Mouse (Mus musculus) hindbrain, embryonic 15.5 days (tissue): Measurements from ENCODE around the gene Ptafr. TPM values are rescaled to one million over a fixed set of nuclear protein-coding genes. Genes with fewer than 3 reads are reported as not detected.

ENCODE experiments used
- ATAC-seq: fragments of 200-750 bp; cut with Nextera tagmentation; 2 replicates; pipeline ENCODE4 v1.8.0; 2017; ENCODE audit warnings: low read depth, moderate number of reproducible peaks, moderate TSS enrichment; ENCODE audit not compliant: low FRiP score
- H3K27ac ChIP-seq: fragments of 300-500 bp; sonication (generic); replicated peaks from 2 replicates; pipeline ENCODE4 v1.5.1; 2015; ENCODE audit warnings: mild to moderate bottlenecking, inconsistent platforms
- H3K27me3 ChIP-seq: fragments of 300-500 bp; sonication (generic); 2 replicates; pipeline ENCODE4 v1.6.1; 2015; ENCODE audit warnings: control low read depth, inconsistent platforms
- H3K36me3 ChIP-seq: fragments of 300-500 bp; sonication (generic); 2 replicates; pipeline ENCODE4 v1.6.1; 2015; ENCODE audit warnings: control low read depth, inconsistent platforms
- H3K4me1 ChIP-seq: fragments of 300-500 bp; sonication (generic); replicated peaks from 2 replicates; pipeline ENCODE4 v1.6.1; 2015; ENCODE audit warnings: control low read depth, inconsistent platforms
- H3K4me2 ChIP-seq: fragments of 300-500 bp; sonication (generic); 2 replicates; pipeline ENCODE4 v1.6.1; 2015; ENCODE audit warnings: moderate library complexity, mild to moderate bottlenecking, inconsistent platforms
- H3K4me3 ChIP-seq: fragments of 300-500 bp; sonication (generic); 2 replicates; pipeline ENCODE4 v1.5.1; 2015; ENCODE audit warnings: mild to moderate bottlenecking, inconsistent platforms
- H3K9ac ChIP-seq: fragments of 300-500 bp; sonication (generic); 2 replicates; pipeline ENCODE4 v1.6.1; 2015; ENCODE audit warnings: inconsistent platforms
- H3K9me3 ChIP-seq: fragments of 300-500 bp; sonication (generic); 2 replicates; pipeline ENCODE4 v1.6.1; 2016; ENCODE audit warnings: control low read depth, inconsistent platforms
- WGBS: fragments of 180-500 bp; shearing (Covaris S2); methylation state at CpG from one replicate; pipeline ENCODE4 v1.1.7; 2015; 5-methylcytosine and 5-hydroxymethylcytosine counted together
- polyA plus RNA-seq: library from polyadenylated mRNA; unstranded; fragments of >200 nt; fragmentation: Nextera tagmentation; extraction: Ambion mirVana; gene quantifications from 2 replicates; pipeline ENCODE4 v1.2.1, GENCODE M21; 2015

Gene Ptafr
- polyA plus RNA-seq, 1 experiment from 2014 or later, result 0.93 TPM

DNA sequence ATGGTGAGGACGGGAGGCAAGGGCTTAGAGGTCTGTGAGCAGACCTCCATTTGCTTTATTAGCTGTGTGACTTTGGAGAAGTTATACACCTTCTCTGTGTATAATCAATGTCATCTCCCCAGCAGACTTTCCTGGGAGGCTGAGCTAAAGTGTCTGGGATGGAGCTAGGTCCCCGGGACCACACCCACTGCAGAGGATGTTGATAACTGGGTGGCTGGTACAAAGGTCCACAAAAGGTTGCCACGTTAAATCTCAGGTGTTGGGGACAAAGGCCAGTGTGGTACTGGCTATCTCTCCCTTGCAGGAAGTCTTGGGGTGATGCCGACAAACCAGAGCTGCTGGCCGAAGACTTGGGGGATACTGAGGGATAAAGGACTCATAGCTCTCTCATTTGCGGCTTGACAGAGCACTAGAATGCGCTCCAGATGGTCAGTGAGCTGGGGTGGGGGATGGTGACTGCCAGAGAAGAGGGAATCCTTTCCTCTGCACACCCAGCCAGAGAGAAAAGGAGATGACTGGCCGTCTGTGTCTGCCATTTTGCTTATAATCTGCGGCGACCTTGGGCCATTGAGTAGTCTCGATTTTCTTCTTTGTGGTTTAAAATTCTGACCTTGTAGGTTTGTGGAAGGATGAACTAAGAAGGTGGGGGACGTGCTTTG is 1.4 kb downstream of the Ptafr start:
- no peaks in the 10 kb centered on the region for H3K9me3 ChIP-seq
- ATAC-seq, result no peak
- 78% methylated on average over 12 of the region's 12 CpGs for WGBS
- no peaks in the 10 kb centered on the region for H3K36me3 ChIP-seq
- H3K27ac ChIP-seq, result no peak overlapping the region
- no peaks in the 10 kb centered on the region for H3K27me3 ChIP-seq
- H3K4me3 ChIP-seq, result no peak overlapping the region
- H3K4me1 ChIP-seq, result no peaks in the 10 kb centered on the region
- no peak overlapping the region for H3K9ac ChIP-seq
- no peak overlapping the region for H3K4me2 ChIP-seq

DNA sequence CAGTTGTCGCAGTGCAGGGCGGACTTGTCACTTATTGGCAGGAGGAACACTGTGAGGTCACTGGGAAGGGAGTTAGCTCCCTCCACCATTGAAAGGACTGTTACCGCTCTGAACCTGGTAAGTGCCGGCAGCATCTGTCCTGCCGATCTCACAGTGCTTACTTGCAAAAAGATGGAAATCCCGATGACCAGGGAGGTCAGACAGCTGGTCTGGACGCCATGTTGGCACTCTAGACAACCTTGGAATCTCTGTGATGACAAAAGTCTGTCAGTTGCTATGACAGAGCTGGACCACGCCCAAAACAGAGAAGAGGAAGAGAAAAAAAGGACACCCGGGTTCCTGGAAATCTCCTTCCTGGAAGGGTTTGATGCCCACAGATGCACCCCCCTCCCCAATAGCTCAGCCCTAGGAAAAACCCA is 3.5 kb downstream of the Ptafr start:
- Histone ChIP-seq H3K4me3 (no peak overlapping the region), H3K27ac (no peak overlapping the region), H3K9me3 (no peaks in the 10 kb centered on the region), H3K4me2 (no peak overlapping the region), H3K9ac (no peak overlapping the region), H3K27me3 (no peaks in the 10 kb centered on the region), H3K4me1 (no peaks in the 10 kb centered on the region), H3K36me3 (no peaks in the 10 kb centered on the region)
- WGBS, result 75% methylated on average over 9 of the region's 9 CpGs
- ATAC-seq, result no peak

DNA sequence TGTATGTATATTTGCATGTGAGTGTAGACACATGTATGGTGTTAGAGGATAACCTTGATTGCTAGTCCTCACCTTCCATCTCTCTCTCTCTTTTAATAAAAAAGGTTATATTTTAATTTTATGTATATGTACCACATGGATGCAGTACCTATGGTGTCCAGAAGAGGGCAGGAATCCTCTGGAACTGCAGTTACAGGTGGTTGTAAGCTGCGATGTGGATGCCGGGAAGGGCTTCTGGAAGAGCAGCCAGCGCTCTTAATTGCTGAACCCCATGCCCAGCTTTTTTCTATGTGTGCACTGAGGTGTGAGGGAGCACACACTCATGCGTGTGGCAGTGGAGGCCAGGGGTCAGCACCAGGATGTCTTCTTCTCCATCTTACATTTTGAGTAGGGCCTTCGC is 5.2 kb downstream of the Ptafr start:
- no peaks in the 10 kb centered on the region for H3K4me1 ChIP-seq
- no peak overlapping the region for H3K9ac ChIP-seq
- 85% methylated on average over 5 of the region's 5 CpGs for WGBS
- H3K36me3 ChIP-seq, result no peaks in the 10 kb centered on the region
- no peak for ATAC-seq
- no peak overlapping the region for H3K4me2 ChIP-seq
- H3K9me3 ChIP-seq, result no peaks in the 10 kb centered on the region
- no peaks in the 10 kb centered on the region for H3K27me3 ChIP-seq
- no peak overlapping the region for H3K4me3 ChIP-seq
- H3K27ac ChIP-seq, result no peak overlapping the region

DNA sequence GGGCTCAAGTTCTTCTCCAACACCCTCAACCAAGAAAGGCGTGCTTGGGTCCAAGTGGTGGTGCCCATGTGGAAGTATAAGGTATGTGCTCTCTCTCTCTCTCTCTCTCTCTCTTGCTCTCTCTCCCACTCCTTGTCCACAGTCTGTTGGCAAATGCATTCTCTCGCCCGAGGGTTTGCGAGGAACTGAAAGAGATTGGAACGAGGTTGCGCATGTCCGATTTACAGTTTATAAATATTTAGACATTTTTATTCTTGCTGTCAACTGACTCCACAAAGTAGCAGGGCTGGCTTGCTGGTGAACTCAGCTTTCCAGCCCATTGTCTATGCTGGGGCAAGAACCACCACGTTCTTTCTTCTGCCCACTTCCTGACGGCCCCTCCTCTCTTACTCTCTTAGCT is 7.3 kb downstream of the Ptafr start:
- WGBS, result 87% methylated on average over 9 of the region's 9 CpGs
- no peaks in the 10 kb centered on the region for H3K27me3 ChIP-seq
- H3K4me1 ChIP-seq, result no peaks in the 10 kb centered on the region
- H3K4me3 ChIP-seq, result no peak overlapping the region
- no peak overlapping the region for H3K9ac ChIP-seq
- H3K36me3 ChIP-seq, result no peaks in the 10 kb centered on the region
- no peak for ATAC-seq
- no peaks in the 10 kb centered on the region for H3K9me3 ChIP-seq
- H3K27ac ChIP-seq, result no peak overlapping the region
- H3K4me2 ChIP-seq, result no peak overlapping the region

DNA sequence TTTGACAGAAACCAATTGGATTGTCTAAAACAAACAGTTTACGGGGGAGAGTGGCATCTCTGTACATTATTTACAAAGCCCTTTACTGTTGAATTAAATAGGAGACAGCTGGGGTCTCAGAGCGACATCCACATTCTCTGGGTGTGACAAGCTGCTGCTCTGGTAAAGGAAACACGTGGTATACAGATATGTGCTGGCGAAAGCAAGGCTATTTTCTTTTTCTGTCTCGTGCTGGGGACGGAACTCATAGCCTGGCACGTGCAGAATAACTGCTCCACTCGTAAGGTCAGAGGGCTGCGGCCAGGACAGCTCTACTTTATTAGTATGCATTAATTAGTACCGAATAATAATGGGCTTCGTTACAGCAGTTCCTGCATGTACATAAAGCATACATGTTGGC is 9.5 kb downstream of the Ptafr start:
- H3K4me2 ChIP-seq, result no peak overlapping the region
- no peak overlapping the region for H3K9ac ChIP-seq
- no peaks in the 10 kb centered on the region for H3K9me3 ChIP-seq
- H3K27me3 ChIP-seq, result no peaks in the 10 kb centered on the region
- WGBS, result 64% methylated on average over 11 of the region's 11 CpGs
- no peak for ATAC-seq
- H3K4me3 ChIP-seq, result no peak overlapping the region
- no peaks in the 10 kb centered on the region for H3K4me1 ChIP-seq
- H3K36me3 ChIP-seq, result no peaks in the 10 kb centered on the region
- no peak overlapping the region for H3K27ac ChIP-seq

DNA sequence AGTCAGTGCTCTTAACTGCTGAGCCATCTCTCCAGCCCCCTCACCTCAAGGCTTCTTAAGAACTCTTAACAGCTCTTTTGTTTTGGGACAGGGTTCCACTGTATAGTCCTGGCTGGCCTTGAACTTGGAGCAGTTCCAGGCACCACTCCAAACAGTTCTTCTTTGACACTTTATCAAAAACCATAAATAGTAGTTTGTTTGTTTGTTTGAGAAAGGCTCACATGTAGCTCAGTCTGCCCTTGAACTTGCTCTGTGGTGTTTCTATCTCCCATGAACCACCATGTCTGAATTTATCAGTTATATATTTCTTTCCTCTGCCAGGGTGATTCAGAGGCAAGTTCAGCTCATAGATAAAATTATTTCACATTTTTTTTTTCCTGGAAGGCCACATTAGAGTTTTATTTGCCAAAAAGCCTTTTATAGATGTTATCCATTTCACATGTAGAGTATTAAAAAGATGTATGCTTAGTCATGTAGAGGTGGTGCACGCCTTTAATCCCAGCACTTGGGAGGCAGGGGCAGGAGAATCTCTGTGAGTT is 11.0 kb downstream of the Ptafr start:
- Histone ChIP-seq H3K4me2 (no peak overlapping the region), H3K9me3 (no peaks in the 10 kb centered on the region), H3K4me3 (no peak overlapping the region), H3K27ac (no peak overlapping the region), H3K9ac (no peak overlapping the region), H3K27me3 (no peaks in the 10 kb centered on the region), H3K4me1 (no peaks in the 10 kb centered on the region), H3K36me3 (no peaks in the 10 kb centered on the region)
- ATAC-seq, result no peak
- 80% methylated on average over 1 of the region's 1 CpGs for WGBS

DNA sequence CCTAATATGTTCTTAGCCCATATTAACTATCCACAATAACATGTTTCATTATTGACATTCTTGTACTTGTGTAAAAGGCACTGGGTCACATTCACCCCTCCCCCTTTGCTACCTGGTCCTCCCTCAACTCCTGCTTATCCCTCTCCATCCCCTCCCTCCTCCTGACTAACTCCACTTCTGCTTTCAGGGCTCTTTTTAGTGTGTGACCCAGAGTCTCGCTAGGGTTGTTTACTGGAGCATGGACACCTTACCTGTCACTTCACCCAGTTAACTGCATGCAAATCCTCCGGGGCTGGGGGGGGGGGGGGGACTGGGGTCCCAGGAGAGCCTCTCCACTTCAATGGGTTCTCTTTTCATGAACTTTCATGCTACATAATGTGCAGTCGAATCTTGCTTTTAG is 19.9 kb downstream of the Ptafr start:
- ATAC-seq, result no peak
- 67% methylated on average over 3 of the region's 3 CpGs for WGBS
- Histone ChIP-seq H3K27me3 (no peaks in the 10 kb centered on the region), H3K36me3 (no peaks in the 10 kb centered on the region), H3K27ac (no peak overlapping the region), H3K4me2 (no peak overlapping the region), H3K4me3 (no peak overlapping the region), H3K4me1 (no peaks in the 10 kb centered on the region), H3K9ac (no peak overlapping the region), H3K9me3 (no peaks in the 10 kb centered on the region)

DNA sequence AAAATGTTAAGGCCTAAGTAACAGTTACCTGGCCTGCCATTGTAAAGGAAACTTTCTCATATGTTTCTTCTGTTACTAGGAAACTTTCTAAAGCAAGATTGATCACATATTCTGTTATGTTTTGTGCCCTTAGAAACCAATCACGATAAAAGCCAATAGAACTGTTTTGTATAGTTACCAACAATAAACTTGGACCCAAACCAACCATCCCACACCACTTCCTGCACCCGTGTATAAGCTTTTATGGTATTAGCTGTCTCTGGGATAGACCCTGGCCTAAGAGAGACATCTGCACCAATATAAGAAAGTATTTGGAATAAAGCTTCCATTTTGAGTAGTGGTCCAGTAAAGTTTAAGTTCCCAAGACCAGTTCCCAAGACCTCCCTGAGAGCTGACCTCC is 21.1 kb downstream of the Ptafr start:
- Histone ChIP-seq H3K4me3 (no peak overlapping the region), H3K4me1 (no peaks in the 10 kb centered on the region), H3K36me3 (no peaks in the 10 kb centered on the region), H3K27me3 (no peaks in the 10 kb centered on the region), H3K4me2 (no peak overlapping the region), H3K27ac (no peak overlapping the region), H3K9ac (no peak overlapping the region), H3K9me3 (no peaks in the 10 kb centered on the region)
- 81% methylated on average over 2 of the region's 2 CpGs for WGBS
- no peak for ATAC-seq

DNA sequence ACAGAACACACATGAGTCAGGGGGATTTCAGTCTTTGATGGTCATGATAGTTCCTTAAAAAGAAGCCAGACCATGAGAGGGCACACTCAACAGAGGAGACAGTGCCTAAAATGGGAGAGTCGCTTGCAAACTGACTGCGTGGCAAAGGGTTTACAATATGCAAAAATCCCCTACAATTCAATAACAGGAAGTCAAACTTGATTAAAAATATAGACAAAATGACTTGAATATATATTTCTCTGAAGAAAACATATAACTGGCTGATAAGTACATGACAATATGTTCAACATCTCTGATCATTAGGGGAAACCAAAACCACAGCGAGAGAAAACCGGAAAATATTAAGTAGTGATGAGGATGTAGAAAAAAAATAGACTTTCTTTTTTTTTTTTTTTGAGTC is 22.4 kb downstream of the Ptafr start:
- no peaks in the 10 kb centered on the region for H3K27me3 ChIP-seq
- H3K36me3 ChIP-seq, result no peaks in the 10 kb centered on the region
- H3K9me3 ChIP-seq, result no peaks in the 10 kb centered on the region
- no peaks in the 10 kb centered on the region for H3K4me1 ChIP-seq
- 96% methylated on average over 4 of the region's 4 CpGs for WGBS
- no peak overlapping the region for H3K4me3 ChIP-seq
- H3K4me2 ChIP-seq, result no peak overlapping the region
- H3K27ac ChIP-seq, result no peak overlapping the region
- no peak overlapping the region for H3K9ac ChIP-seq
- ATAC-seq, result no peak

DNA sequence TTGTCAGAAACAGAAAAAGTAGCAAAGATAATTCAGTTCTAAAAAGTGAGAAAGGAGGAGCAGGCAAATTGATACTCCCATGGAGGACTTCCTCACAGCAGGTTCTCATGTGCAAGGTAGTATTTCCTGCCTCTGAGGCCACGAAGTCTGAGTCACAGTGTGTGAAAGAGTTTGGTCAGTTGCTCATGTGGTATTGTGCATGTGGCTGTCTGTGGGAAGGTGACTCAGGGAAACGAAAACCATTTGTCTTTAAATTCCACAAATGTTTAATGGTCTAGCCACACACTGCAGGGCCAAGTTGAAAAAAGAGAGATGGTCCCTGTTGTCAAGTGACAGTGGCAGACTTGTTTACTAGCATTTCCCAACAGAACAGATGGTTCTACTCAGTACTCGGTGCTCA is 24.6 kb downstream of the Ptafr start:
- Histone ChIP-seq H3K4me2 (no peak overlapping the region), H3K9me3 (no peaks in the 10 kb centered on the region), H3K4me3 (no peak overlapping the region), H3K27ac (no peak overlapping the region), H3K27me3 (no peaks in the 10 kb centered on the region), H3K9ac (no peak overlapping the region), H3K4me1 (no peaks in the 10 kb centered on the region), H3K36me3 (no peaks in the 10 kb centered on the region)
- no peak for ATAC-seq
- WGBS, result 82% methylated on average over 3 of the region's 3 CpGs

DNA sequence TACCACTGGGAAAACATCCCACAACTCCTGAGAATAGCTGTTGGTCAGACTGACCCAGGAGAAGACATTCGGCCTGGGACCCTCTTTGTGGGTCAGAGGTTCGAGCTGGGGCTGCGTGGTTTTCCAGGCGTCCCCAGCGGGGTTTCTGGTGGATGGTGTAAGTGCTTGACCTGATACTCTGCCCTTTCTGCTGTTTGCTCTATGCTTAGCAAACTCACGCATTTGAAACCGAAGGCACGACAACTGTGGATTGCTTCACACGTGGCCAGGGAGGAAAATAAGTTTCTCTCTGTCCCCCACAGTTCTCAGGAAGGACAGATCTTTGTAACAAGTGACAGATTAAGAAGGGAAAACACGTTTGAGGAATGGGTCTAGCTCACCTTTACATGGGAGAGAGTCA is 26.8 kb downstream of the Ptafr start:
- ATAC-seq, result no peak
- Histone ChIP-seq H3K4me2 (no peak overlapping the region), H3K27ac (no peak overlapping the region), H3K9ac (no peak overlapping the region), H3K9me3 (no peaks in the 10 kb centered on the region), H3K27me3 (no peaks in the 10 kb centered on the region), H3K4me3 (no peak overlapping the region), H3K36me3 (no peaks in the 10 kb centered on the region), H3K4me1 (no peaks in the 10 kb centered on the region)
- WGBS, result 86% methylated on average over 10 of the region's 10 CpGs

DNA sequence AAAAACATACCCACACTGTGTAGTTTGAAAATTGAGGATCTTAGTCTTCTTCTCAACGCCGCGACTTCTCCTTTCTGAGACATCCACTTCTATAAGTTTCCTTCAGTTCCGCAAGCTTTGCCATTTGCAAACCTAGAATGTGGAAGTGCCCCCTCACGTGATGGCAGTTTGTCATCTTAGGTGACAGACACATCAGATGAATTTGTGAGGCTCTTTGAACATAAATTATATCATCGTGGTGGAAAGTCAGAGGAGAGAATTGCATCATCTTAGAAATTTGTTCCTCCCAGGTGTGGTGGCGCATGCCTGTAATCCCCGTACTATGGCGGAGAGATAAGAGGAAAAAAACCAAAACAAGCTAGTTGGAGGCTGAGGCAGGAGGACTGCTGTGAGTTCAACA is 29.1 kb downstream of the Ptafr start:
- no peak overlapping the region for H3K4me3 ChIP-seq
- no peaks in the 10 kb centered on the region for H3K27me3 ChIP-seq
- no peak overlapping the region for H3K9ac ChIP-seq
- no peak for ATAC-seq
- H3K9me3 ChIP-seq, result no peaks in the 10 kb centered on the region
- H3K27ac ChIP-seq, result no peak overlapping the region
- no peaks in the 10 kb centered on the region for H3K36me3 ChIP-seq
- WGBS, result 94% methylated on average over 9 of the region's 9 CpGs
- no peak overlapping the region for H3K4me2 ChIP-seq
- no peaks in the 10 kb centered on the region for H3K4me1 ChIP-seq

DNA sequence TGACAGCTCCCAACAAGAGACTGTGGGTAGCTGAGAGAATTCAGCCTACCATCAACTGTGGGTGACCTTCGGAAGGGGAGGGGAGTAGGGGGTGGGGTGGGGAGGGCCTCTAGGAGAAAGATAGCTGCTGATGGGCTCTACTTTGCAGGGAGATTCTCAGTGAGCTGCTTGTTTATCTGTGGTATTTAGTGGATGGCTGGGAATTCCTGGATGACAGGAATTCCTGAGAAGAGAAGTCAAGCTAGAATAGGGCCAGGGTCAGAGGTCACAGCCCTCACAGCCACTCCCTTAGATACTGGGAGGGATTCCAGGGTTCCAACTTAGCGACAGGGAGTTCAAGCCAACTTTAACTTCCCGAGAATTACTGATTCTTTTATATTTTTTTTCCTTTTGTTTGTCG is 30.3 kb downstream of the Ptafr start:
- no peak overlapping the region for H3K4me2 ChIP-seq
- H3K9ac ChIP-seq, result no peak overlapping the region
- no peak for ATAC-seq
- no peak overlapping the region for H3K4me3 ChIP-seq
- H3K27ac ChIP-seq, result no peak overlapping the region
- 21% methylated on average over 4 of the region's 4 CpGs for WGBS
- H3K4me1 ChIP-seq, result no peaks in the 10 kb centered on the region
- H3K9me3 ChIP-seq, result no peaks in the 10 kb centered on the region
- H3K36me3 ChIP-seq, result no peaks in the 10 kb centered on the region
- H3K27me3 ChIP-seq, result no peaks in the 10 kb centered on the region
